Mouse (Mus musculus) forebrain, embryonic 15.5 days (tissue): ENCODE measurements at regions not wholly inside any gene's neighbourhood (a gene's known extent, or its start where the extent isn't known, plus 50 kb on each side); places are given as distances from the start of the nearest gene placed in this dataset.
A peak's percentile ranks its signal among the peaks of the same experiment; 100 is the strongest.

Source experiments
- ATAC-seq: fragments of 200-750 bp; cut with Nextera tagmentation; replicated peaks from 2 replicates; pipeline ENCODE4 v1.8.0; 2017; ENCODE audit warnings: mild to moderate bottlenecking, moderate TSS enrichment, moderate library complexity
- H3K27ac ChIP-seq: fragments of 300-500 bp; sonication (generic); replicated peaks from 2 replicates; pipeline ENCODE4 v1.5.1; 2015; ENCODE audit warnings: mild to moderate bottlenecking, inconsistent platforms
- H3K27me3 ChIP-seq: fragments of 300-500 bp; sonication (generic); 2 replicates; pipeline ENCODE4 v1.6.1; 2015; ENCODE audit warnings: inconsistent platforms
- H3K36me3 ChIP-seq: fragments of 300-500 bp; sonication (generic); 2 replicates; pipeline ENCODE4 v1.6.1; 2015; ENCODE audit warnings: mild to moderate bottlenecking, inconsistent platforms
- H3K4me1 ChIP-seq: fragments of 300-500 bp; sonication (generic); 2 replicates; pipeline ENCODE4 v1.6.1; 2015; ENCODE audit warnings: inconsistent platforms
- H3K4me2 ChIP-seq: fragments of 300-500 bp; sonication (generic); replicated peaks from 2 replicates; pipeline ENCODE4 v1.6.1; 2015; ENCODE audit warnings: mild to moderate bottlenecking, inconsistent platforms
- H3K4me3 ChIP-seq: fragments of 300-500 bp; sonication (generic); 2 replicates; pipeline ENCODE4 v1.5.1; 2015; ENCODE audit warnings: mild to moderate bottlenecking, inconsistent platforms
- H3K9ac ChIP-seq: fragments of 300-500 bp; sonication (generic); replicated peaks from 2 replicates; pipeline ENCODE4 v1.6.1; 2015; ENCODE audit warnings: mild to moderate bottlenecking, inconsistent platforms
- H3K9me3 ChIP-seq: fragments of 300-500 bp; sonication (generic); 2 replicates; pipeline ENCODE4 v1.6.1; 2016; ENCODE audit warnings: inconsistent platforms
- WGBS: fragments of 180-500 bp; shearing (Covaris S2); methylation state at CpG from one replicate; pipeline ENCODE4 v1.1.7; 2015; ENCODE audit warnings: mixed read lengths; 5-methylcytosine and 5-hydroxymethylcytosine counted together

GRCm38 (mm10) chr11:25321494-25321893, 889.1 kb downstream of the 5730522E02Rik start:
- H3K9me3 ChIP-seq = no peaks in the 10 kb centered on the region
- no peak for ATAC-seq
- no peaks in the 10 kb centered on the region for H3K36me3 ChIP-seq
- H3K27me3 ChIP-seq = no peaks in the 10 kb centered on the region
- H3K4me1 ChIP-seq = no peaks in the 10 kb centered on the region
- no peak overlapping the region for H3K9ac ChIP-seq
- H3K27ac ChIP-seq = no peak overlapping the region
- H3K4me3 ChIP-seq = no peak overlapping the region
- H3K4me2 ChIP-seq = no peak overlapping the region
- WGBS = 89% methylated on average over 4 of the region's 4 CpGs

- H3K9ac ChIP-seq = no peak overlapping the region
- no peak overlapping the region for H3K4me2 ChIP-seq
- 72% methylated on average over 10 of the region's 10 CpGs for WGBS
Measured at GRCm38 (mm10) chr11:25314645-25315044, 895.9 kb downstream of the 5730522E02Rik start.

GRCm38 (mm10) chr11:25313879-25314278, 896.7 kb downstream of the 5730522E02Rik start:
- H3K4me1 ChIP-seq = peaks cover 11% of the 10 kb centered on the region
- ATAC-seq = peak; percentile 84
- H3K27ac ChIP-seq = peak overlapping the region; percentile 25
- WGBS = 7% methylated on average over 8 of the region's 8 CpGs
- no peak overlapping the region for H3K4me3 ChIP-seq
- no peak overlapping the region for H3K9ac ChIP-seq
- no peak overlapping the region for H3K4me2 ChIP-seq
- H3K27me3 ChIP-seq = no peaks in the 10 kb centered on the region
- no peaks in the 10 kb centered on the region for H3K9me3 ChIP-seq
- no peaks in the 10 kb centered on the region for H3K36me3 ChIP-seq

More at GRCm38 (mm10) chr11:25314645-25315044, 895.9 kb downstream of the 5730522E02Rik start:
- H3K9me3 ChIP-seq = no peaks in the 10 kb centered on the region
- no peak for ATAC-seq
- H3K36me3 ChIP-seq = no peaks in the 10 kb centered on the region
- H3K27ac ChIP-seq = peak overlapping the region; percentile 25
- H3K27me3 ChIP-seq = no peaks in the 10 kb centered on the region
- no peak overlapping the region for H3K4me3 ChIP-seq
- H3K4me1 ChIP-seq = peaks cover 11% of the 10 kb centered on the region

- no peak overlapping the region for H3K9ac ChIP-seq
- H3K4me1 ChIP-seq = peaks cover 11% of the 10 kb centered on the region
- H3K27me3 ChIP-seq = no peaks in the 10 kb centered on the region
- ATAC-seq = no peak
- 12% methylated on average over 4 of the region's 4 CpGs for WGBS
- no peaks in the 10 kb centered on the region for H3K9me3 ChIP-seq
- H3K4me3 ChIP-seq = no peak overlapping the region
- H3K27ac ChIP-seq = no peak overlapping the region
- no peak overlapping the region for H3K4me2 ChIP-seq
- no peaks in the 10 kb centered on the region for H3K36me3 ChIP-seq
Measured at GRCm38 (mm10) chr11:25313308-25313707, 897.3 kb downstream of the 5730522E02Rik start.

- peak; percentile 38; the same call in 1 of the 2 replicates for ATAC-seq
- no peaks in the 10 kb centered on the region for H3K27me3 ChIP-seq
- 50% methylated on average over 3 of the region's 3 CpGs for WGBS
Measured at GRCm38 (mm10) chr11:25310754-25311153, 899.8 kb downstream of the 5730522E02Rik start.

GRCm38 (mm10) chr11:25301130-25301529, 909.4 kb downstream of the 5730522E02Rik start:
- Histone ChIP-seq H3K4me3 (no peak overlapping the region), H3K27me3 (no peaks in the 10 kb centered on the region), H3K4me1 (no peaks in the 10 kb centered on the region), H3K9ac (no peak overlapping the region), H3K4me2 (no peak overlapping the region), H3K27ac (no peak overlapping the region), H3K36me3 (no peaks in the 10 kb centered on the region), H3K9me3 (no peaks in the 10 kb centered on the region)
- ATAC-seq = peak; percentile 61; the same call in 1 of the 2 replicates
- 20% methylated on average over 9 of the region's 9 CpGs for WGBS

More at GRCm38 (mm10) chr11:25310754-25311153, 899.8 kb downstream of the 5730522E02Rik start:
- no peak overlapping the region for H3K9ac ChIP-seq
- peaks cover 11% of the 10 kb centered on the region for H3K4me1 ChIP-seq
- no peaks in the 10 kb centered on the region for H3K36me3 ChIP-seq
- no peak overlapping the region for H3K4me2 ChIP-seq
- H3K27ac ChIP-seq = no peak overlapping the region
- H3K9me3 ChIP-seq = no peaks in the 10 kb centered on the region
- no peak overlapping the region for H3K4me3 ChIP-seq

- no peaks in the 10 kb centered on the region for H3K9me3 ChIP-seq
- no peak overlapping the region for H3K4me2 ChIP-seq
- H3K9ac ChIP-seq = no peak overlapping the region
- H3K36me3 ChIP-seq = no peaks in the 10 kb centered on the region
- H3K27me3 ChIP-seq = no peaks in the 10 kb centered on the region
- no peak overlapping the region for H3K4me3 ChIP-seq
- ATAC-seq = no peak
- 73% methylated on average over 13 of the region's 13 CpGs for WGBS
- H3K4me1 ChIP-seq = peaks cover 14% of the 10 kb centered on the region
- no peak overlapping the region; the same call in 1 of the 2 replicates for H3K27ac ChIP-seq
Measured at GRCm38 (mm10) chr11:25288346-25288745, 922.2 kb downstream of the 5730522E02Rik start.

GRCm38 (mm10) chr11:25287458-25288247, 922.9 kb downstream of the 5730522E02Rik start:
- no peaks in the 10 kb centered on the region for H3K9me3 ChIP-seq
- H3K27me3 ChIP-seq = no peaks in the 10 kb centered on the region
- H3K27ac ChIP-seq = no peak overlapping the region; the same call in 1 of the 2 replicates
- no peak overlapping the region for H3K9ac ChIP-seq
- WGBS = 53% methylated on average over 13 of the region's 13 CpGs
- ATAC-seq = peak; percentile 89
- no peak overlapping the region for H3K4me3 ChIP-seq
- peaks cover 14% of the 10 kb centered on the region for H3K4me1 ChIP-seq
- H3K4me2 ChIP-seq = no peak overlapping the region
- no peaks in the 10 kb centered on the region for H3K36me3 ChIP-seq

GRCm38 (mm10) chr11:25269936-25270540, 940.5 kb downstream of the 5730522E02Rik start:
- ATAC-seq = 0 out of 2 replicates have a peak, but pooled peaks have one; percentile 43

GRCm38 (mm10) chr11:25262906-25263305, 947.7 kb downstream of the 5730522E02Rik start:
- no peaks in the 10 kb centered on the region for H3K27me3 ChIP-seq
- no peak for ATAC-seq
- H3K4me3 ChIP-seq = no peak overlapping the region
- peak overlapping the region; percentile 29; the same call in 1 of the 2 replicates for H3K27ac ChIP-seq
- 5% methylated on average over 4 of the region's 4 CpGs for WGBS
- H3K4me1 ChIP-seq = peaks cover 5% of the 10 kb centered on the region
- H3K36me3 ChIP-seq = no peaks in the 10 kb centered on the region
- no peak overlapping the region for H3K4me2 ChIP-seq
- H3K9ac ChIP-seq = no peak overlapping the region
- no peaks in the 10 kb centered on the region for H3K9me3 ChIP-seq

More at GRCm38 (mm10) chr11:25269936-25270540, 940.5 kb downstream of the 5730522E02Rik start:
- H3K27ac ChIP-seq = no peak overlapping the region; the same call in 1 of the 2 replicates
- no peaks in the 10 kb centered on the region for H3K9me3 ChIP-seq
- no peak overlapping the region; the same call in 1 of the 2 replicates for H3K4me2 ChIP-seq
- H3K4me1 ChIP-seq = peaks cover 11% of the 10 kb centered on the region
- WGBS = 8% methylated on average over 7 of the region's 7 CpGs
- H3K9ac ChIP-seq = no peak overlapping the region
- H3K4me3 ChIP-seq = no peak overlapping the region
- no peaks in the 10 kb centered on the region for H3K36me3 ChIP-seq
- H3K27me3 ChIP-seq = no peaks in the 10 kb centered on the region

GRCm38 (mm10) chr11:25259691-25260090, 950.9 kb downstream of the 5730522E02Rik start:
- no peak for ATAC-seq

GRCm38 (mm10) chr11:25233360-25233890, 977.1 kb downstream of the 5730522E02Rik start:
- H3K9me3 ChIP-seq = no peaks in the 10 kb centered on the region
- ATAC-seq = no peak
- no peak overlapping the region for H3K4me3 ChIP-seq
- no peaks in the 10 kb centered on the region for H3K36me3 ChIP-seq
- H3K27me3 ChIP-seq = no peaks in the 10 kb centered on the region
- WGBS = 35% methylated on average over 4 of the region's 4 CpGs
- peaks cover 7% of the 10 kb centered on the region for H3K4me1 ChIP-seq
- no peak overlapping the region for H3K9ac ChIP-seq
- H3K4me2 ChIP-seq = no peak overlapping the region
- no peak overlapping the region for H3K27ac ChIP-seq

More at GRCm38 (mm10) chr11:25259691-25260090, 950.9 kb downstream of the 5730522E02Rik start:
- Histone ChIP-seq H3K4me2 (no peak overlapping the region), H3K36me3 (no peaks in the 10 kb centered on the region), H3K27me3 (no peaks in the 10 kb centered on the region), H3K4me1 (peaks cover 5% of the 10 kb centered on the region), H3K9ac (no peak overlapping the region), H3K4me3 (no peak overlapping the region), H3K9me3 (no peaks in the 10 kb centered on the region), H3K27ac (no peak overlapping the region)
- WGBS = 98% methylated on average over 1 of the region's 1 CpGs
